Mouse (Mus musculus): ENCODE results near the gene Nfia.

The Nfia gene

DNA sequence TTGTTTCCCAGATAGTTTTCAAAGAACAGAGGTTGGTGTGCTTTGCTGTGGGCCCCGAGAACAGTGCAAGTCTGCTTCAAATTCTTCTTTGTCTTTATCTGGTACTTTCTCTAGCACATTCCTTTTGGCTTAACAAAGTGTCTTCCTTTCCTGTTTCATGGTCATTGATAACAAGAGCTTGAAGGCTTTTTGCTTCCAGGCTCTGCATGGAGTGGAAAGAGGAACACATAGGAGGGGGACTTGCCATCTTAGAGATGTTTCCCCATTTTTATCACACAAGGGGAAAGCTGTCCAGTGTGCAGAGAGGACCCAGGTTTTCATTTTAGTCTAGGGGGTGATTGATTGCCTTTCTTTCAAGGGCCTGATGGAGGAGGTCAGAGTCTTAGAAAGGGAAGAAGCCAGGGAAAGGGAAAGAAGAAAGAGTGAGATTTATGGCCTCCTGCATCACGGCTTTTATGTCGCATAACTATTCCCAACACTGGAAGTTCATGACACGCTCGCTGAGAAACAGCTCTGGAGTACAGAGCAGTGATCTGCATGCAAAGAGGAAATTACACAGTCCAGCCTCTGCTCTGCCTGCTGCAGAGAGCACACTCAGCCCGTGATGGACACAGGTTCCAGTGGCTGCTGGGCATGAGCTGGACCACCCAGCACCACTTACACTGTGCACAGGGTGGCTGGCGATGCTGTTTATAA, 67.0 kb downstream of the Nfia start:
- peak; percentile 74 for DNase-seq (ENCODE audit: low spot score)

- peak; percentile 78 for DNase-seq (ENCODE audit: low spot score)
Observed at GRCm38 (mm10) chr4:97840227-97841062, 67.9 kb downstream of the Nfia start.

DNA sequence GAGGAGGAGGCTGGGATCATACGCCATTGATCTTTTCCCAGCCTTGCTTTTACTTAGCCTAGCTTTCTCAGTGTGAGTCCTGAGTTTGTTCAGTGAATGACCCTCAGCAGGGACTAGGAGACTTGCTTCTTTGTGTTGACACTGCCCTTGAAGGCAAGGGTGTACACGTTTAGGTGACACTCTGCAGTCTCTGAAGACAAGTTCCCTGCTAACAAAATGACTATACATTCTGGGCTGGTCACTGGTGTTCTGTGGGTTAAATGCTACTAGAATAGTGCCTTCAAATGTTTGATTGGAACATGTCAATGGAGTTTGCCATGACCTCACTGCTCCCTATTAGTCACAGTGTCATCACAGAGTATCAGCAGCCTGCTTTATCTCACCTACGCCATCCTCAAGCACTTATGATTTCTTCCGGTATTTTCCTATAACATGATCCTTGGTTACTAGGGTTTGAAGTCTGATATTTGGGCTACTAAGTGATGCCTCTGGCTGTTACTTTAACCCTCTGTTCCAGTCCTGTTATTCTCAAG, 68.6 kb downstream of the Nfia start:
- DNase-seq (ENCODE audit: low spot score) = no peak

GRCm38 (mm10) chr4:97841745-97842144, 69.2 kb downstream of the Nfia start:
- DNase-seq (ENCODE audit: low spot score) = no peak

- peak; percentile 24 for DNase-seq (ENCODE audit: low spot score)
Observed at GRCm38 (mm10) chr4:97843981-97844690, 71.6 kb downstream of the Nfia start.

GRCm38 (mm10) chr4:97844899-97845298, 72.4 kb downstream of the Nfia start:
- peak; percentile 33 for DNase-seq (ENCODE audit: low spot score)

GRCm38 (mm10) chr4:97847653-97848052, 75.1 kb downstream of the Nfia start:
- no peak for DNase-seq (ENCODE audit: low spot score)

DNA sequence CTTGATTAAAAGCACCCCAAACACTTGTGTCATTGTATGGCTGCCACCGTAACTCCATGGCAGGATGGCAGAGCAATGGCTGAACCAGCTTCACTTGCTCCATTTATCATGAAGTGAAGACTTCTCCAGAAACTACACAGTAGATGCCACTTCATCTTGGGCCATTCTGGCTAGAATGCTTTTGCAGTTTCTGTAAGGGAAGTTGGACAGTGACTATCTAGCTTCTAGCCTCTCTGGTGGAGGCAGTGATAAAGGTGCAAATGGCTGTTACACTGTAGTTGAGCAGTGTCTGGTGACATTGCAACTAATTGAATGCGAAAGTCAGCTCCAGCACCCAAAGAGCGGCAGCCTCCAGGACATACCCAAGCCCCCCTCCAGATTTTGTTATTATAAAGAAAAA, 78.5 kb downstream of the Nfia start:
- no peak for DNase-seq (ENCODE audit: low spot score)

DNA sequence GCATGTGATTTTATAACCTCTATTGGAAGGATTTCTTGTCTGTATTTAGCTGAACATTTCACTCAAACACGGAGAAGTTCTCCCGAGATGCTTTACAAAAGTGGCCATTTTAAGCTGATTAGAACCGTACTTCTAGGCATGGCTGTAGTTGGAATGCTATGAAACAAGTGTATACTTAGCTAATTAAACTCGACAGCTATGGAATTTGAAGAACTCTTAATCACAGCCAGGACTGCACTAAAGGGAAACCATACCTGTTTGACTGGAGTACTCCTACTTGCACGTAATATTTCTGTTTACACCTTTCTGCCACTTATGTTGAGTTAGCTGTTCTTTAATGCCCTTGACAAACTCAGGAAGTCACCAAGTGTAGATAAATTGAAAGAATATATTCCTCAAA, 79.2 kb downstream of the Nfia start:
- DNase-seq (ENCODE audit: low spot score) = no peak

DNA sequence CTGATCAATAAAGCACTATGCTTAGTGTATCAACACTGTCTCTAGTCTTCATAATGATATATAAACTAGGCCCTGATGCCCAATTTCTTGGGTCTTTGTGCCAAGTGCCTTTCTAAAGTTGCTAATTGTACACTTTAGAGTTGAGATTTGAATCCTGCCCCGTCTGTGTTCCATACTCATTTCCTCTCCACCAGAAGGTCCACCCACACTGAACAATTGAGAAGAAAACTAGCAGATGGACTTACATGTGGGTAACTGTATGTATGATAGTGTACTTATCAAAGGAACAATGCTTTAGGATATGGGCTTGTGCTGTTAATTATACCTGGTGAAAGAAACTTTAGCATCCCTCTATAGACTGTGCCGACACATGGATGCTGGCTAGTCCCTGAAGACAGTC, 80.1 kb downstream of the Nfia start:
- no peak for DNase-seq (ENCODE audit: low spot score)

DNA sequence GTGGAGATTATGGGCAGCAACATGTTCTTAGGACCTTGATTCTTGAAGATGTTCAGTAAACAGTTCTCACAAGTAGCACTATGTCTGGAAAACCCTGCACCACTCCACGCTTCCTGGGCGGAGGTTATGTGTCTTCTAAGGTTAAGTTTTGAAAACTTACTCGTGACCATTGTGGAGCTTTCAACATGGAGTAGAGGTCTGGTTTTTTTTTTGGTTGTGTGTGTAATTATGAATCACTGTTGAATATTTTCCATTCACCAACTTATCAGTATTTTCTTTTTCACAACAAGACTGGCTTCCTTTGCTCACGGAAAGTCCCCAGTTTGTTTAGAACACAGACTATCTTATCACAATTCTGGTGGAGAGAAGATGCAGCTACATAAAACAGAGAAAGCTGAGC, 82.2 kb downstream of the Nfia start:
- DNase-seq (ENCODE audit: low spot score) = no peak

DNA sequence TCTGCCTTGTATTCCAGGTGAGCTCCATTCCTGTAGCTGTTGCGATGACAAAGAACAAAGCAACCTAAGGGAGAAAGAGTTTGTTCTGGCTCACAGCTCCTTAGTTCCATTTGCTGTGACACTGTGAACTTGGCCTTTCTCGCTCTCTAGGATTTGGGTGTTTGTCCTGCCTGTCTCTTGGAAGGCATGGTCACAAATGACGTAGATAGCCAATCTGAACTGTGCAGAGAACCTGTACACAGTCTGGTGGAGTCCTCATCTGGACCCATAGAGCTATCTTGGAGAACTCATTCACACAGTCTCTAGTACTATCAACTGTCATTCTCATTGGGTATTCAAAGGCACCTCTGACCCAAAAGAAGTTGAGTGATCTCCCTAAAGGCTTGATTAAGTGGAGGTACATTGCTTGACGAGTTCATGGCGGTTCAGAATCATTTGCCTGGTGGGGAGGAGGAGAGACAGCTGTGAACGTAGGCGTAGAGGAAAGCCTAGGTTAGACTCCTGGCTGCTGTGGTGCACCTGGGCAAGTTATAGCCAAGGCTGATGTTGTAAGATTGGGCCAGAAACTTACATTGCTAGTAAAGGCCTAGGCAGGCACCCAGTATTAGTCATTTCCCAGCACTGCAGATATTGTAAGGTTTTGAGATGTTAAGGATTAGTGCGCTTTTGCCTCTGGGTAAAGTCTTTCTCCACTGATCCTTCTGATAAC, 83.3 kb downstream of the Nfia start:
- DNase-seq (ENCODE audit: low spot score) = no peak

GRCm38 (mm10) chr4:97857549-97857948, 85.0 kb downstream of the Nfia start:
- no peak for DNase-seq (ENCODE audit: low spot score)

DNA sequence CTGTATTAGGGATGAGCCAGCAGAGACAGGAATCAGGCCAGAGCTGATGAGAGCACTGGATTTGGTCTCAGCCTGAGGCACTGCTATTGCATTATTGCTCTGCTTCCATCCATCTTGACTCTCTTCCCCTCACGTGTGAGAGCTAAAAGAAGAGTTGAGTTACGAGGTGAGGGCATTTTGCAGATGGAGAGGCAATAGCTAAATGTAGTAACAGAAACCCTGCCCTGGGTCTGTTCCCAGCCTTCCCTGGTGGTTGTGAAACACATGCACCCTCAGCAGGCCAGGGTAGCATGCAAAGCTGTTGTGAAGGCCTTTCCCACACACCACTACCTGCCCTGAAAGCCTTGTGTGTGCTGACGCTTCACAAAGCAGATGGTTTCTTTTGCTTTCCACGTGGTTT, 86.9 kb downstream of the Nfia start:
- DNase-seq (ENCODE audit: low spot score) = no peak

GRCm38 (mm10) chr4:97860376-97860775, 87.8 kb downstream of the Nfia start:
- no peak for DNase-seq (ENCODE audit: low spot score)

- DNase-seq (ENCODE audit: low spot score) = no peak
Observed at GRCm38 (mm10) chr4:97860791-97861344, 88.3 kb downstream of the Nfia start.

- no peak for DNase-seq (ENCODE audit: low spot score)
Observed at GRCm38 (mm10) chr4:97862379-97862778, 89.8 kb downstream of the Nfia start.

GRCm38 (mm10) chr4:97864276-97864675, 91.7 kb downstream of the Nfia start:
- DNase-seq (ENCODE audit: low spot score) = no peak

DNA sequence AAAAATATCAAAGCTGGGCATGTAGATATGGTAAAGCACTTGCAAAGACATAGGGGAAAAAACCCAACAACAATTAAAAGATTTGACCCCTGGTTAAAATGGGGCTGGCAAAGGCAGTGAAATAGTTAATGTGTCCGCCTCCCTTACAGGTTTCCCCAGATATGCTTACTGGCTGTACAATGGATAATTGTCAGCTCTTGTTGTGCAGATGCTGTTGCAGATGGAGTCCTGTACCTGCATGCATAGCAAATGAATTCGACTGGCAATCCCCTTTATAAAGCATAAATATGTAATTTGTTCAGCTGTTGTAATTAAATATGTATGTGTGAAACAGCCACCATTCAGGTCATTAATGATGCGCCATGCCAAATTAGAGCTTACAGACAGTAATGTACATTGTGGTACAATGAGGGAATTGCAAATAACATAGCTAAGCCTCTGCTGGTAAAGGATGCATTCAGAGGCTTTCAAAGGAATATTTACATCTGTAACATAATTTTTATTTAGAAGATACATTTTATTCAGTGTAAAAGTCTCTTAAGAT, 92.9 kb downstream of the Nfia start:
- no peak for DNase-seq (ENCODE audit: low spot score)

DNA sequence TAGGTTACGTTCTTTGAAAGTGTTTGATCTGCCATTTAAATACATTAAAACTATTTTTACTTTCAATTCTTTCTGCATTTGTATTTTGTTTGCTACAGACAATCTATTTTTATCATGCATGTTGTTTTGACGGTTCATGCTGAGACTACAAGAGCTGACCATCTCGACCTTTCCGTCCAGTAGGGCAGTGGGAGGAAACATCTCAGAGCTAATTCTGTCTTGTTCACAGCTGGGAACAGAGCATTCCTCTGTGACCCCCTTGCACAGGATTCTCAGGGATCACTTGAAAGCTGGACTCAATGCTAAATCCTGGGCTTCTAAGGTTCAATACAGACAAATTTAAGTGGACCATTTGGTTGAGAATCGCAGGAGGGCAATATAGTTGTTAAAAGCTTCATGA, 93.9 kb downstream of the Nfia start:
- DNase-seq (ENCODE audit: low spot score) = peak; percentile 33

GRCm38 (mm10) chr4:97868307-97868937, 95.9 kb downstream of the Nfia start:
- DNase-seq (ENCODE audit: low spot score) = no peak

Data from embryo, embryonic 10.5 days (tissue).